Mouse (Mus musculus) hindbrain, embryonic 16.5 days (tissue): Measurements from ENCODE around the gene Creg2. TPM values are rescaled to one million over a fixed set of nuclear protein-coding genes. Genes with fewer than 3 reads are reported as not detected.
"Not testable (repeated sequence)": the region's sequence is repeated elsewhere in the genome, so short reads cannot be mapped to it uniquely, and the experiment has no call there.

Source experiments
- ATAC-seq: fragments of 200-750 bp; cut with Nextera tagmentation; 2 replicates; pipeline ENCODE4 v1.8.0; 2017; ENCODE audit warnings: moderate TSS enrichment, moderate library complexity
- H3K27ac ChIP-seq: fragments of 300-500 bp; sonication (generic); 2 replicates; pipeline ENCODE4 v1.5.1; 2014; ENCODE audit warnings: low read depth, mild to moderate bottlenecking, control low read depth, low read length, moderate library complexity
- H3K27me3 ChIP-seq: fragments of 300-500 bp; sonication (generic); replicated peaks from 2 replicates; pipeline ENCODE4 v1.6.1; 2014; ENCODE audit warnings: low read length; ENCODE audit not compliant: control insufficient read depth, insufficient read depth
- H3K36me3 ChIP-seq: fragments of 300-500 bp; sonication (generic); 2 replicates; pipeline ENCODE4 v1.6.1; 2014; ENCODE audit warnings: mild to moderate bottlenecking, low read length, moderate library complexity, mixed read lengths; ENCODE audit not compliant: control insufficient read depth, insufficient read depth
- H3K4me1 ChIP-seq: fragments of 300-500 bp; sonication (generic); 2 replicates; pipeline ENCODE4 v1.6.1; 2014; ENCODE audit warnings: low read depth, low read length; ENCODE audit not compliant: control insufficient read depth, insufficient read depth
- H3K4me2 ChIP-seq: fragments of 300-500 bp; sonication (generic); 2 replicates; pipeline ENCODE4 v1.6.1; 2014; ENCODE audit warnings: mild to moderate bottlenecking, low read length, control low read depth, moderate library complexity
- H3K4me3 ChIP-seq: fragments of 300-500 bp; sonication (generic); 2 replicates; pipeline ENCODE4 v1.5.1; 2014; ENCODE audit warnings: mild to moderate bottlenecking, low read length, control low read depth, moderate library complexity
- H3K9ac ChIP-seq: fragments of 300-500 bp; sonication (generic); 2 replicates; pipeline ENCODE4 v1.6.1; 2014; ENCODE audit warnings: low read depth, mild to moderate bottlenecking, control low read depth, low read length, moderate library complexity
- H3K9me3 ChIP-seq: fragments of 300-500 bp; sonication (generic); 2 replicates; pipeline ENCODE4 v1.6.1; 2014; ENCODE audit warnings: mild to moderate bottlenecking, low read length, moderate library complexity; ENCODE audit not compliant: control insufficient read depth
- WGBS: fragments of 180-500 bp; shearing (Covaris S2); extraction: QIAGEN DNeasy Blood & Tissue Kit; methylation state at CpG from one replicate; pipeline ENCODE4 v1.1.7; 2014; 5-methylcytosine and 5-hydroxymethylcytosine counted together
- polyA plus RNA-seq: library from polyadenylated mRNA; unstranded; fragments of >200 nt; fragmentation: Nextera tagmentation; extraction: Ambion mirVana; gene quantifications from 2 replicates; pipeline ENCODE4 v1.2.1, GENCODE M21; 2015

Creg2 gene
- polyA plus RNA-seq, 1 experiment from 2014 or later, result 12.5 TPM

DNA sequence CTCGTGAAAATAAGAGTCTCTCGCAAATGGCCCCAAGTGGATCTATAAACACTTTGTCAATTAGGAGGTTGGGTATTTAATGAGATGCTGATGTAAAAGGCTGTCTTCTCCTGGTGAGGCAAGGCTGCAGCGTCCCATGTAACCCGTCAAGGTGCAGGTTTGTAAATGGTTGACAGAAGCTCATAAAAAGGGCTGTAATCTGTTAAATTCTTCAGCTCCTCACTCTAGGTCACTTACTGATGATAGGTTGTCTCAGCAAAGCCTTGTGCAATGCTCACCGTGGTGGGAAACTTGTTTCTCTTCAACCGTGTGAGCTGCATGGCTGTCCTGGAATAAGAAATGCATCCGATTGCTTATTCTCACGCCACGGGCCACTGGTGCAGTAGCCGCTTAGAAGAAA is 57.4 kb downstream of the Creg2 start:
- no peaks in the 10 kb centered on the region for H3K36me3 ChIP-seq
- H3K4me1 ChIP-seq, result no peaks in the 10 kb centered on the region
- no peak overlapping the region for H3K9ac ChIP-seq
- H3K4me3 ChIP-seq, result no peak overlapping the region
- H3K9me3 ChIP-seq, result no peaks in the 10 kb centered on the region
- ATAC-seq, result no peak
- no peak overlapping the region for H3K27ac ChIP-seq
- H3K4me2 ChIP-seq, result no peak overlapping the region
- no peaks in the 10 kb centered on the region for H3K27me3 ChIP-seq
- WGBS, result 80% methylated on average over 10 of the region's 10 CpGs

DNA sequence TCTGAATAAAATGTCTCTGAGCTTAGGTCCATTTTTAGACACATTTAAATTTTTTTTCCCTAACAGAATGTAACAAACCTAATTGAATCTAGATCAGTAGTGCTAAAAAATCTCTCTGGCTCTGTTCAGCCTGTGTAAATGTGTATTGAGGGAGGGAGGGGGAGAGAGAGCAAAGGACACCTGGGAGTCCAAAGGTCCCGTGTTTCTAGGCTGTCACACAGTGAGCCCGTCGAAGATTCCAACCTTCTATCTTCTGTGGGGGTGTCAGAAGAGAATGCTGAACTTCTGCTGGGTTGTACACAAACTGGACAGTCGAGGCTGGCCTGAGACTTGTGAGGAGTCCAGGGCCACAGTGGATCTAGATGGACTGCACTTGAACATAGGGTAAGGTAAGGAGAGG is 59.2 kb downstream of the Creg2 start:
- 77% methylated on average over 4 of the region's 4 CpGs for WGBS
- Histone ChIP-seq H3K27me3 (no peaks in the 10 kb centered on the region), H3K4me3 (no peak overlapping the region), H3K4me2 (no peak overlapping the region), H3K9ac (no peak overlapping the region), H3K27ac (no peak overlapping the region), H3K9me3 (no peaks in the 10 kb centered on the region), H3K36me3 (no peaks in the 10 kb centered on the region), H3K4me1 (no peaks in the 10 kb centered on the region)
- no peak for ATAC-seq

DNA sequence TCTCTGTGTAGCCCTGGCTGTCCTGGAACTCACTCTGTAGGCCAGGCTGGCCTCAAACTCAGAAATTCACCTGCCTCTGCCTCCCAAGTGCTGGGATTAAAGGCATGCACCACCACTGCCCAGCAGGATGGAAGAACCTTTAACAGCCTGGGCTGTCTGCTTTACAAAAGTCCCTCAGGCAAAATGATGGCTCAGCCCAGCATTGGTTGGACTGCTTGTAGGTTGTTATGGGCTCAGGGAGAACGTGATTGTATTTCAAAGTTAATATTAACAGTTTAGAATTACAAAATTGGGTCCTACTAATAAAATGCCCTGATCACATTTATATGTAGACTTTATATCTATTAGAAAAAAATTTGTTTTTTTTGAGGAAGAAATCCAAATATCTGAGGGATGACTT is 59.7 kb downstream of the Creg2 start:
- H3K4me2 ChIP-seq, H3K27me3 ChIP-seq, H3K36me3 ChIP-seq, ATAC-seq, H3K4me3 ChIP-seq, H3K9me3 ChIP-seq, H3K9ac ChIP-seq, H3K4me1 ChIP-seq, H3K27ac ChIP-seq: not testable (repeated sequence)
- WGBS, result 61% methylated on average over 1 of the region's 1 CpGs

DNA sequence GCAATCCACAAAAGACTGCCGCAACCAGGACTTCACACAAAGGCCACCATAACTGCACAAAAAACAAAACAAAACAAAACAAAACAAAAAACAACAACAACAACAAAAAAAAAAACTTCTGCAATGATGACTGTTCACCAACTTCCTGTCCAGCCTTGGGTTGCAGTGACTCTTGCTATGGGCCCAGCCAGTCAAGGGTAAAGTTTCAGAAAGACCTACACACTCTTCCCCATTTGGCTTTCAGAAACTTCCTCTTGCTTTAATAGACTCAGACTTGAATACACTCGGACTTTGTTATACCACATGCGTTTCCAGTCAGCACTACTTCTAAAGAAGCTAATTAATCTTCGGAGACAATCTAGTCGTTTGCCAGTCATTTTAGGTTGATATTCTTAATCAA is 61.1 kb downstream of the Creg2 start:
- no peak overlapping the region for H3K27ac ChIP-seq
- no peak overlapping the region for H3K4me2 ChIP-seq
- H3K36me3 ChIP-seq, result no peaks in the 10 kb centered on the region
- no peak for ATAC-seq
- no peak overlapping the region for H3K4me3 ChIP-seq
- H3K9ac ChIP-seq, result no peak overlapping the region
- WGBS, result 76% methylated on average over 5 of the region's 5 CpGs
- H3K9me3 ChIP-seq, result no peaks in the 10 kb centered on the region
- H3K4me1 ChIP-seq, result no peaks in the 10 kb centered on the region
- no peaks in the 10 kb centered on the region for H3K27me3 ChIP-seq

DNA sequence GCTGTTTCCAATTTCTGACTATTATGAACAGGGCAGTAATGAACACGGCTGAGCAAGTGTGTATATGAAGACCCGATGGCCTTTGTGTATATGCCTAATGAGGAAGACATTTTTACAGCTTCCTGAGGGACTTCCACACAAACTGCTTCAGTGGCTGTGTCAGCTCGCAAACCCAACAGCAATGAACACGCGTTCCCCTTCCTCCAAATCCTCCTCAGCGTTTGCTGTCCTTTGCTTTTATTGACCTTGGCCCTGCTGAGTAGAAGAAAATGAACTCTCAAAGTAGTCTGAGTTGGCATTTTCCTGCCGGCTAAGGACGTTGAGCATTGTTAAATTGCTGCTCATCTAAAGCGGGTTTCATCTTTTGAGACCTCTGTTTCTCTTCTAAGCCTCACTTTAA is 65.9 kb downstream of the Creg2 start:
- Histone ChIP-seq H3K27ac (no peak overlapping the region), H3K4me3 (no peak overlapping the region), H3K36me3 (no peaks in the 10 kb centered on the region), H3K9me3 (no peaks in the 10 kb centered on the region), H3K4me2 (no peak overlapping the region), H3K4me1 (no peaks in the 10 kb centered on the region), H3K27me3 (no peaks in the 10 kb centered on the region), H3K9ac (no peak overlapping the region)
- no peak for ATAC-seq
- WGBS, result 89% methylated on average over 9 of the region's 9 CpGs

DNA sequence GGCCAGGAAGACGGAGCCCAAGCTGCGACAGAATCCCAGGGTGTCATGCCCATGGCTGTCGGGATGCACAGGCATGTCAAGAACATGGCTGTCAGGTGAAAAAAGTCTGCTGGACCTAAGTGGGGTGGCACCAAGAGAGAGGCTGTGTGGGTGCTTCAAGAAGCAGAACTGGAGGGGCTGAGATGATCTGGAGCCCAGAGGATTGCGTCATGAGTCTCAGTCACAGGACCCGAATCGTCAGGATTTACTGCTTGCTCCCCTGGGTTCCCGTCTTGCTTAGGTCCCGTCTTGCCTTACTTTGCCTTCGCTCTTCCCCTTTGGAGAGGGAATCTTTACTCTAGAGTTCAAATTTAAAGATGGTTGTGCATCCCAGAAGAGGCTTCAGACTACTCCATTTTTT is 68.1 kb downstream of the Creg2 start:
- H3K4me3 ChIP-seq, result no peak overlapping the region
- no peak overlapping the region for H3K9ac ChIP-seq
- no peaks in the 10 kb centered on the region for H3K27me3 ChIP-seq
- no peaks in the 10 kb centered on the region for H3K4me1 ChIP-seq
- no peak overlapping the region for H3K4me2 ChIP-seq
- H3K27ac ChIP-seq, result no peak overlapping the region
- ATAC-seq, result no peak
- H3K9me3 ChIP-seq, result no peaks in the 10 kb centered on the region
- H3K36me3 ChIP-seq, result no peaks in the 10 kb centered on the region
- WGBS, result 89% methylated on average over 9 of the region's 9 CpGs

DNA sequence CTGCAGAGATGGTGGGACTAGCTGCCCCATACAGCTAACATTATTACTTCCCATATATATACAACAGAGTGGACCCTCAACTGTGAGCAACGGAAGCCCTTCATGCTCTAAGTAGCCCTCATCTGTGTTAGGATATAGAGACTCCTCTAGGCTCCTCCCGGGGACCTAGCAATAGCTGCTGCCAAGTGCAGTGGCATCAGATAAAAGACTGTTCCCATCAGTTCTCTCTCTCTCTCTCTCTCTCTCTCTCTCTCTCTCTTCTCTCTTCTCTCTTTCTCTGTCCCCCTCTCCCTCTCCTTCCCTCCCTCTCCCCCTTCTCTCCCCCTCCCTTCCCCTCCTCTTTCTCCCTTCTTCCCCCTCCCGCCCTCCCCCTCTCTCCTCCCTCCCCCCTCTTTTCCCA is 70.1 kb downstream of the Creg2 start:
- no peaks in the 10 kb centered on the region for H3K27me3 ChIP-seq
- no peak for ATAC-seq
- no peaks in the 10 kb centered on the region for H3K36me3 ChIP-seq
- WGBS, result 74% methylated on average over 2 of the region's 3 CpGs
- H3K9me3 ChIP-seq, result no peaks in the 10 kb centered on the region
- no peak overlapping the region for H3K27ac ChIP-seq
- H3K4me1 ChIP-seq, result peaks cover 3% of the 10 kb centered on the region
- no peak overlapping the region for H3K4me2 ChIP-seq
- no peak overlapping the region for H3K4me3 ChIP-seq
- no peak overlapping the region for H3K9ac ChIP-seq

DNA sequence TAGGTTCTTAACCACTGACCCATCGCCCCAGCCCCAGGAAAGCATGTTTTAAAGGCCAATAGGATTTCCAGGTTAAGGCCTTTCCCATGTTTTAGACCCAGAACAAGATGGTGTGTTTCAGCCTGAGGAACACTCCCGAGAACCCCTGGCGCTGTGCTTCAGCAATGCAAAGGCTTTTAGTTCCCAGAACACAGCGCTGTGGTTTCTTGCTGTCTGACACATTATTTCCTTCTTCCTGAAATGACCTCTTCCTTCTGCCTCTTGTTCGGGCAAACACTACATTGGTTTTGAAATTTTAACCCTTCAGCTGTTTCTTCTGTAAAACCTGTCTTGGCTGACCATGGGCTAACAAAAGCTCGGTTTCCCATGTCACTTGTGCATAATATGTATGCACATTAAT is 72.1 kb downstream of the Creg2 start:
- 88% methylated on average over 6 of the region's 6 CpGs for WGBS
- Histone ChIP-seq H3K27me3 (no peaks in the 10 kb centered on the region), H3K4me1 (peaks cover 12% of the 10 kb centered on the region), H3K9me3 (no peaks in the 10 kb centered on the region), H3K36me3 (no peaks in the 10 kb centered on the region), H3K27ac (no peak overlapping the region), H3K4me2 (no peak overlapping the region), H3K9ac (no peak overlapping the region), H3K4me3 (no peak overlapping the region)
- no peak for ATAC-seq

DNA sequence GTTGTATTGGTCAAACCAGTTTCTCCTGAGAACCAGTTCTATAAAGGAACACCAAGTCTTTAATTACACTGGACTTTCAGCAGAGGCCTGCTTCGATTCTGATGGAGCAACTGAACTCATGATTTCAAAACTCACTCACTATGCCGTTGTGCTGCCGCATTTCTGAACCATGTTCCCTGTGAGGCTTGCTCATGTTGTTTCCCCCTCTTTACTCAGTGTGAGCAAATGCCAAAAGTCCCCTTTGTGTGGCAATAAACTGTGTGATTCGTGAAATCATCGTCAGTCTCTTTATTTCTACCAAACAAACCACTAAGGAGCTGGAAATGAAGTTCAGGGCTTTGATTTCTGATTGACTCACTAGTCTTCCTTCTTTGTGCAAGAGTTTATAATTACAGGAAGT is 72.8 kb downstream of the Creg2 start:
- H3K9ac ChIP-seq, result no peak overlapping the region
- WGBS, result 92% methylated on average over 5 of the region's 5 CpGs
- no peak overlapping the region for H3K27ac ChIP-seq
- H3K4me1 ChIP-seq, result peaks cover 12% of the 10 kb centered on the region
- no peak overlapping the region for H3K4me3 ChIP-seq
- no peaks in the 10 kb centered on the region for H3K9me3 ChIP-seq
- no peaks in the 10 kb centered on the region for H3K27me3 ChIP-seq
- no peak for ATAC-seq
- H3K36me3 ChIP-seq, result no peaks in the 10 kb centered on the region
- H3K4me2 ChIP-seq, result no peak overlapping the region

DNA sequence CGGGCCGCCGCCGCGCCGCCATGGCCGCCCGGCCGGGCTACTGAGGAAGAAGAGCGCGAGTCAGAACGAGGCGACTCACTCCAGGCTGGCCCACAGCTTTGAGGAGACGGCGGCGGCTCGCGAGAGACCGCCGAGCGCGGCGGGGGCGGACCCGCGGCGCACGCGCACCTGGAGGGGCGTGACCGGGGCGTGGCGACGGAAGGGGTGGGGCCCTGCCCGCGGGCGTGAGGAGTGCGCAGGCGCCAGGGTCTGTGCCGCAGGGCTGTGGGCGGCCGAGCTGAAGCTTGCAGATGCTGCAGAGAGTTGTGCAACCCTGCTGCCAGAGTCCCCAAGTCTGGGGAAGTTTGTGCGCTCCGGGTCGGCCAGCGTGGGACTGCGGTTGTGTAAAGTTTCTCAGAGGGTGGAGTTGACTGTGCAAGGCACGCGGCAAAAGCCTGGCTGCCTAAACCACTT is 74.0 kb downstream of the Creg2 start, which contains the start of gene Rnf149:
Gene Rnf149, minus strand, starts transcription at position 153 of the 453 bp plus-strand sequence.
- Histone ChIP-seq H3K4me1 (peaks cover 12% of the 10 kb centered on the region), H3K27me3 (no peaks in the 10 kb centered on the region), H3K9me3 (no peaks in the 10 kb centered on the region), H3K4me2 (peak within 1 kb of the TSS; percentile 83), H3K9ac (peak within 1 kb of the TSS; percentile 97), H3K36me3 (no peaks in the 10 kb centered on the region), H3K27ac (peak within 1 kb of the TSS; percentile 97), H3K4me3 (peak within 1 kb of the TSS; percentile 97)
- ATAC-seq, result peak; percentile 97
- WGBS, result under 1% methylated on average over 49 of the region's 49 CpGs
